Mouse (Mus musculus) layer of hippocampus, postnatal 25 days (tissue): ENCODE measurements around the gene Kdr. TPM values are rescaled to one million over a fixed set of nuclear protein-coding genes. Genes with fewer than 3 reads are reported as not detected.

Source experiments
- DNase-seq, 2 experiments: peaks; one replicate each; pipeline ENCODE4 v3.0.0; 2022; ENCODE audit warnings: mixed read lengths in 2 of 2, low spot score in 1 of 2; ENCODE audit errors: extremely low spot score in 1 of 2
- total RNA-seq, 2 experiments: library from RNA; stranded (reverse); gene quantifications; 2 replicates each; pipeline ENCODE4 v1.2.3; 2021

Kdr gene
- total RNA-seq = 10 to 100 TPM in 1 of 2 experiments, 1 to 10 TPM in 1; 8.0 to 11.7 TPM

DNA sequence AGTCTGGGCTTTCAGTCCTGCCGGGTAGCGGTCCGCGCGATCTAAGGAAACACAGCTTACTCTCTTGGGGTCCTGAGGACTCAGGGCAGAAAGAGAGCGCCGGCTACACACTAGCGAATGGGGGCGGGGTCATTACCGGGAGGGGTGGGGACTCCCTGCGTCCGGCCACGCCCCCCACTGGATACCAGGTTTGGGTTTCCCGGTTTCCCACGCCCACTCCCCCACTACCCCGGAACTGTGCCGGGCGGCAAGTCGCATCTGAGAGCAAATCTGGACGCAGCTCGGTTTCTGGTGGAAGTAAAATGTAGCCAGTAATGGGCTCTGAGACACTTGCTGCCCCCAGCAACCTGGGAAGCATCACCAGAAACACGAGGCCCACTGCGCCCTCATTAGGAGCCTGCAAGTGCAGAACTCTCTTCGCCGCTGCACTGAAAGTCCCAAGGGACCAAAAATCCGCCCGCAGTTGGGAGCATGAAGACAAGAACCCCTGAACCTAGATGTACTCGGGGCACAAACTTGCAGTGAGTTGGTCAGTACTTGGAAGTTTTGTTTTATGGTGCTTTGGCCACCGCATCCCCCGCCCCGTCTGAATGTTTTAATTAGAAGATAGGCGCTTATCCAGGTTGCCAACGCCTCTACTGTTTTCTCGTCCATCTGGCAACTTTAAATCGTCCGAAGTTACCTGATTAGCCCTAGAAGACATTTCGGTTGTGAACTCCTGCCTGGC is at the start of gene Kdr:
TSS of gene Kdr (minus strand) at position 85 of the 727 bp plus-strand sequence.
- peak in 1 of 2 experiments; percentile 26 for DNase-seq

DNA sequence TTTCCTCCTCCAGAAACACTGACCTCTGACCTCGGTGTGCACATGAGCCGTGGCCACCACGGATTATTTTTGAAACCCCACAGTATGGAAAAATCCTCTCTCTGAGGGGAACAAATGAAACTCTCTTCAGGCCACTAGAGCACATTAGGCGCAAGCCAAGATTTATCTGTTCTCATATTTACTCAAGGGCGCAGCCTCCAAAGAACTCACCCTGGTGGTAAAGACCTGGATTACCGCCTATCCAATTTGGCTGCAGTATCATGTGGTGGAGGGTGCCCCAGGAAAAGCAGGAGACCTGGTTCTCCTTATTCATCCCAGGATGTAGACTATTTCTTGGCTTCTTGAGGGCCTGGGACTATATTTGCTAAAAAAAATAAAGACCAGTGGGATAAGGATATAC is 48.5 kb upstream of the Kdr start:
- DNase-seq = no peak

DNA sequence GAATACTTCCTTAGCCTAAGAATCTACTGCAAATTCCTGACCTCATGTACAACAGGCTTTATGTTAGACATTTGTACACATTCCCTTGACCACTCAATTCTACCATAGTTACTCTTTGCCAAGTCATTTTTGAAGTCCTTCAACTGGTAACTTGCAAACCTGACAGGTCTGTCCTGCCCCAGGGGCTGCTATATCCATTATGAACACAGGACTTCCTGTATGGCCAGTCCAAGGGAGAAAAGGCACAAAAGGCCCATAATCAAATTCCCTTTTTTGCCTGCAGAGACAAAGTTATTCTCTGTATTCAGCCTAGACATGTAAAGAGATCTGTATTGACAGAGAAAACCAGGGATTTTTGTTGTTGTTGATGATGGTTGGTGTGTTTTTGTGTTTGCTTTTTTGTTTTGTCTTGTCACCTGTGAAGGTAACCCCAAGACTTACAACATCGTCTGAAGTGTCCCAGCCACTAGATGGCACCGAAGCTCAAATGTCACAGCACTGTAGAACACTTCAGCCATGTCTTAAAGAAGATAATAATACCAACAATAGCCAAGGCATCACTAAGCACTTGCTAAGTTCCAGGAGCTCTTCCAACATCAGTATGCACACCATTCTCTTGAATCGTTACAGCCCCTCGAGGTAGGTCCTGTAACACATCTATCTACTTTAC is 47.9 kb upstream of the Kdr start:
- DNase-seq = peak in 1 of 2 experiments; percentile 35

DNA sequence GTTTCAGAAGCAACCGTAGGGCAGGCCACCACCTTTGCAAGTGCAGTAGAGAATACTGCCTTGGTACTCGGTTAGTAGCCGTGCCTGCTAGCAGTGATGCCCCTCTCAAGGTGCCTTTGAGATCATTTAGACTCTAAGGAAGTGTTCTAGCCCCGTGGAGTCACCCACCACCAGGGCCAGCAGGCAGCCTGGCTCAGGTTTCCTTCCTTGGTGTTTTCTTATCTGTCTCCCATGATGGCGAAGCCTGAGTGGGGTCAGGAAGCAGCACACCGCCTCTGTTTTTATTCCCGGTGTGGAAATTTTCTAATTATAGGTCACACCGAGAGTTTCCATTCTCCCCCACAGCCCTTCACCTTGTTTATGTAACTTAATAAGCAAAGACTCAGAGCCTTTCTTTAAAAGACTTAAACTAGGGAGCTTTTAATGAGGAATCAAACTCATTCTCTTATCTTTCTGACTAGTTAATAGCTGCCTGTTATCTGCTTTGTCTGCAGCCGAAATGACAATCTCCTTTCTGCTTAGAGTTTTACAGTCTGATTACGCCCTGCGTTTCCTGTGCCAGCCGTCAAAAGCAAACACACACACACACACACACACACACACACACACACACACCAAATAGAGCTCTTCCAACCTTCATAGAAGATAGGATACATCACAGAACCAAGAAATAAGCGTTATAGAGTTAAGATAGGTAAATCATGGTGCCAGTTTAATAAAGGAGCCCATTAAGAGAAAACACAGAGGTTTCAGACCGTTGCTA is 44.9 kb upstream of the Kdr start:
- no peak for DNase-seq

DNA sequence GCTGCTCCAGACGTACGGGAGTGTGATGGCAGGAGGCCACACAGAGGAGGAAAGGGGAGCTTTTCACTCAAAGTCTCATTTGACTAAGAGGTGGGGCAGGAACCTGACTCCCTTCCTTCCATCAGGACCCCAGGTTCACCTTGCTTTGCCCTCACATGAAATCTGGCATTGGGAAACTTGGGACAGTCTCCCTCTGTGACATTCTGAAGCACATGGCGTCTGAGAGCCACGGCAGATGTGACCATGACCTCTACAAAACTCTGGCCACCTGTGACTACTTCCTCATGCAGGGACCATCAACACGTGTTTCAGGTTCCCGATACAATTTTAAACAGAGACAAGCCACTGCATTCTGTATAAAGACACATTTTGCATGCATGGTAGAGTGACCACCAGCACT is 44.2 kb upstream of the Kdr start:
- DNase-seq = no peak

DNA sequence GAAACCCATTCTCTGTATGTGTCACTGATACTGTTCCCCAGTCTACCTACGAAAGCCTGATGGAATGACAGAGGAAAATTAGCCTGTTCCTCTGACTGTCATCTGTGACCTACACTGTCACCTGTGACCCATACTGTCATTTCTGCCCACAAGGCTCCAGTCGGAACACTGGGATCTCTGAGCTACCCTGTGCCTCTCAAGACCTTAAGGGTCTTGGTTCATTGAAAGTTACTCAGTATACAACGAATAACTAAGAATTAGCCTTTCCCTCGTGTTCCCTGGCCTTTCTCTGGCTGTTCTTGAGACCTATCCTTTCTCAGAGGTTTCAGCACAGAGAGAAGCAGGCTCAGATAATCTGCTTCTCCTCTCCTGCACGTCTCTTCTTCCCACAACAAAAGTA is 40.1 kb upstream of the Kdr start:
- DNase-seq = no peak

GRCm38 (mm10) chr5:76016086-76016485 is 37.8 kb upstream of the Kdr start:
- DNase-seq = no peak

DNA sequence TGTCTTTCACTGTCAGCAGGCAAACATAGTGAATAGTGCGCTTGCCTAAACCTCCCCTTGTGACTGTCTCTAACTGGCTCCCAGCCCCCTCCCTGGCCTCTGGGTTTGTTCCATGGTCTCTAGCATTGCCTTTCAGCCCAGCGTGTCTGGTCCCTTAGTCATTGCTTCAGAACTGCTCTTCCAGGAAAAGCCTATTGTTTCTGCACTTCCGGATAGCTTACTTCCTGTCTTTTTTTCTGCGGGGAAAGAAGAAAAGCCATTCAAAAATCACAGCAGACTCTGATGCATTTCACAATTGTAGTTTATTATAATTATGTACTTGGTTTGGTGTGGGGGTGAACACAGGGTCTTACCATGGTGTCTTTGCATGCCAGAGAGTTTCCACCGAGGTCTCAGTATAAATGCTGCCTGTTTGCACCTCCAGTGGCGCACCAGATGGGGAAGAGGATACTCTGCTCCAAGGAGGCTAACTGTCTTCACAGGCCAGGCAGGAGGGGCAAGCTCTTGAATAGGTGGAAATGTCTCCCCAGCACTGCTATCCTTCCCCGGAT is 35.7 kb upstream of the Kdr start:
- DNase-seq = no peak

GRCm38 (mm10) chr5:76006403-76006802 is 28.1 kb upstream of the Kdr start:
- DNase-seq = no peak

- DNase-seq = no peak
Measured at GRCm38 (mm10) chr5:75990212-75990611, 12.0 kb upstream of the Kdr start.

- no peak for DNase-seq
Measured at GRCm38 (mm10) chr5:75987530-75987929, 9.3 kb upstream of the Kdr start.

GRCm38 (mm10) chr5:75980521-75981311 is 2.5 kb upstream of the Kdr start:
- no peak for DNase-seq

- no peak for DNase-seq
Measured at GRCm38 (mm10) chr5:75979108-75979507, 850 bp upstream of the Kdr start.

GRCm38 (mm10) chr5:75977441-75978373 is 551 bp downstream of the Kdr start:
- peak in 1 of 2 experiments; percentile 11 for DNase-seq

DNA sequence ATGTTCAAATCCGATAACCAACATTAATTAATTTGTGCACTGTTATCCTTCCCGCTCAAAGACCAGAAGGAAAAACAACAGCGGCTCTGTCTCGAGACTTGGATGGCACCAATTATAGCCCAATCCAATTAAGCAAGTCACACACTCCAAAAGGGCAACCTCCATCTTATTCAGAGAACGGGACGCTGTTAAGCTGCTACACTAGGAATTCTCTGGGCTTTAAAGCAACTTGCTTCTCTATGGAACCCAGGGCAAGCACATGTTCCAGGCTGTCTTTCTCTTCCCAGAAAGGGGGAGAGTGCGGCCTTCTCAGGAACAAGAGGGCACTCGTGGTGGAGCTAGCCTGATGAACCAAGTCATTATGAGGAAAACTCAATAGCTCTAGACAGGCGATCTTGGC is 1.6 kb downstream of the Kdr start:
- DNase-seq = no peak

- DNase-seq = no peak
Measured at GRCm38 (mm10) chr5:75975398-75975797, 2.9 kb downstream of the Kdr start.

DNA sequence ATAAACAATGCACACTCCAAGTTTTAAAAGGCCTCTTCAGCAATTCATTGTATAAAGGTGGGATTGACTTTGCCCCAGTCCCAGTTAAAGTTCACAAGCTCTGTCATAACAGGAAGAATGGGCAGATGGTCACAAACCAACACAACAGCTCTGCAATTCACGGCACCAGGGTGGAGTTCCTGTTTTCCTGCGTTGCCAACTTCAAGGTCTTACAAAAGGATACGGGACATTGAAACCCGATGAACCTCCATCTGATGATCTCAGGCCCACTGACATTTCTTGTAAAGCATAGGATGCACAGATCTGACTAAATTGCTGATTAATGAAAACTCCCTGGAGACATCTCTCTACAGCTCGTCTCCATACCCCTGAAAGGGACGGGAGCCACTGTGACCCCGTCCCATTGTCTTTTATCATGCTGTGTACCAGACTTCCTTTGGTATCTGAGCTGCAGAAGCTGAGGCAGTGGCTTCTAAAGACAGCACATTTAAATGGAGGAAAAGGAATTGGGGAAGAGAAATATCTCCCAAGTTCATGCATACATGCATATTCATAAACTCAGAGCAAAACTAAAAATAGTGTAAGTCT is 3.6 kb downstream of the Kdr start:
- no peak for DNase-seq

DNA sequence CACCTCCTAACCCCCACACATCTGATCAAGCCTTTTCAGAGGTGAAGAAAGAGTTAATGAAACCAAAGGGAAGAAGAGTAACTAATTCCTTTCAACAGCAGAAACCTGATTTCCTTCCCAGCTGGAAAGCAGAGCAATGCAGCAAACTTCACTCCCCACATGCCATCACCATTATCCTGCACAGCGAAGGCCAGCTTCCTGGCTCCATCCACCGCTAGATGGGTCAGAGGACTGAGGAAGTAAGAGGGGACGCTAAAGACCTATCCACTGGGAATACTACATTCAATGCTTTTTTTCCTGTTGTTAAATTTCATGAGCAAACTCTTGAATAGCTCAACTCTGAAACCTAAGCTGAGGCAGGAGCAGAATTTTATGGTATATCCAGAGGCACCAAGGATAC is 8.4 kb downstream of the Kdr start:
- no peak for DNase-seq

DNA sequence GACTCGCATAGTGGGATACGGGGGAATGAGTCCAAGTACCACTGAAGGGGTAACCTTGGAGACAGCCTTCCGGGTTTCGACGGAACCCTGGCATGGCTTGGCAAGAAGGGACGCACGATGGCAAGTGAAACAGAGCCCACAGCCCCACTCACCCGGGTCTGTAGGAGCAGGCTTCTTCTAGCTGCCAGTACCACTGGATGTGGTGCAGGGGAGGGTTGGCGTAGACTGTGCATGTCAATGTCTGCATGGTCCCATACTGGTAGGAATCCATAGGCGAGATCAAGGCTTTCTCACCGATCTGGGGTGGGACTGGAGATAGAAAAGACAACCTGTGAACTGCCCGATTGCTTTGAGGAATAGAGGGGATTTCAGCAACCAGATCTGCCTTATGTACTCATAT is 15.7 kb downstream of the Kdr start:
- no peak for DNase-seq
